Mouse (Mus musculus) liver, postnatal 0 days (tissue): ENCODE results near the gene Ror1. TPM values are rescaled to one million over a fixed set of nuclear protein-coding genes. Genes with fewer than 3 reads are reported as not detected.

Experiments used
- ATAC-seq: fragments of 200-750 bp; cut with Nextera tagmentation; 2 replicates; pipeline ENCODE4 v1.8.0; 2017; ENCODE audit warnings: mild to moderate bottlenecking, moderate library complexity
- DNase-seq: peaks from one replicate; pipeline ENCODE4 v3.0.0-alpha.2; 2016
- H3K27ac ChIP-seq: fragments of 300-500 bp; sonication (generic); 2 replicates; pipeline ENCODE4 v1.5.1; 2014; ENCODE audit warnings: antibody characterized with exemption, moderate library complexity, mild to moderate bottlenecking, low read depth
- H3K27me3 ChIP-seq: fragments of 300-500 bp; sonication (generic); 2 replicates; pipeline ENCODE4 v1.6.1; 2014; ENCODE audit warnings: low read length, control low read depth, mixed read lengths; ENCODE audit not compliant: insufficient read depth
- H3K36me3 ChIP-seq: fragments of 300-500 bp; sonication (generic); replicated peaks from 2 replicates; pipeline ENCODE4 v1.6.1; 2014; ENCODE audit warnings: mild to moderate bottlenecking, control low read depth, low read length, moderate library complexity, mixed read lengths; ENCODE audit not compliant: insufficient read depth
- H3K4me1 ChIP-seq: fragments of 300-500 bp; sonication (generic); 2 replicates; pipeline ENCODE4 v1.6.1; 2014; ENCODE audit warnings: antibody characterized with exemption, mild to moderate bottlenecking, control low read depth; ENCODE audit not compliant: insufficient read depth
- H3K4me2 ChIP-seq: fragments of 300-500 bp; sonication (generic); 2 replicates; pipeline ENCODE4 v1.6.1; 2014; ENCODE audit warnings: low read depth, mild to moderate bottlenecking, low read length, moderate library complexity, mixed read lengths
- H3K4me3 ChIP-seq: fragments of 300-500 bp; sonication (generic); 2 replicates; pipeline ENCODE4 v1.5.1; 2014; ENCODE audit warnings: low read depth, low read length
- H3K9ac ChIP-seq: fragments of 300-500 bp; sonication (generic); replicated peaks from 2 replicates; pipeline ENCODE4 v1.6.1; 2014; ENCODE audit warnings: mild to moderate bottlenecking, moderate library complexity
- H3K9me3 ChIP-seq: fragments of 300-500 bp; sonication (generic); 2 replicates; pipeline ENCODE4 v1.6.1; 2016; ENCODE audit warnings: mild to moderate bottlenecking, control low read depth, low read length, mixed read lengths
- CTCF ChIP-seq: sonication (generic); IDR thresholded peaks from 2 replicates; pipeline ENCODE4 v1.5.1; 2016; ENCODE audit warnings: antibody characterized with exemption, low read depth
- EP300 ChIP-seq: IDR thresholded peaks from 2 replicates; pipeline ENCODE4 v1.6.1; 2016; ENCODE audit warnings: antibody characterized with exemption, low read depth, mild to moderate bottlenecking
- WGBS: fragments of 180-500 bp; shearing (Covaris S2); extraction: QIAGEN DNeasy Blood & Tissue Kit; methylation state at CpG from one replicate; pipeline ENCODE4 v1.1.7; 2014; ENCODE audit not compliant: insufficient replicate concordance; 5-methylcytosine and 5-hydroxymethylcytosine counted together
- polyA plus RNA-seq: library from polyadenylated mRNA; unstranded; fragments of >200 nt; fragmentation: Nextera tagmentation; extraction: Ambion mirVana; gene quantifications from 2 replicates; pipeline ENCODE4 v1.2.1, GENCODE M21; 2015

The Ror1 gene
- polyA plus RNA-seq, 1 experiment from 2014 or later = 0.29 TPM

DNA sequence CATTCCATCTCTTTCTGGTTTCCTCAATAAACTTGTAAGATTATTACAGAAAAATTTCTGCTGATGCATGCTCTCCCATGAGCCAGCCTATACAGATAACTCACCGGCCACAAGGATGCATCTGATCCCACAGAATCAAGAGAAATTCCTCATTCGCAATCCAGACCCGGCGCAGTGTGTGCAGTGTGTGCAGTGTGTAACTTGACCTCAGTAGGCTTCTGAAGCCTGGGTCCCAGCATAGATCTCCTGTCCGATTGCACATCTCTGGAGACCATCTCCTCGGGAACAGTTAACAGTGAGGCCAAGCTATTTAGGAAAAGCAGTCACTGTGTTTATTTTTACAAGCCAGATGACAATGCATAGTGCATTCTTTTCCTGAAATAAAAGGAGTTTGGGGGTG is 280.6 kb downstream of the Ror1 start:
- no peak overlapping the region for H3K4me2 ChIP-seq
- no peaks in the 10 kb centered on the region for H3K9me3 ChIP-seq
- DNase-seq = no peak
- ATAC-seq = no peak
- H3K36me3 ChIP-seq = no peaks in the 10 kb centered on the region
- no peak overlapping the region for H3K9ac ChIP-seq
- WGBS = 65% methylated on average over 6 of the region's 6 CpGs
- H3K4me3 ChIP-seq = no peak overlapping the region
- no peak overlapping the region for H3K27ac ChIP-seq
- no peaks in the 10 kb centered on the region for H3K4me1 ChIP-seq
- no peak for TF ChIP-seq EP300
- TF ChIP-seq CTCF = no peak
- H3K27me3 ChIP-seq = no peaks in the 10 kb centered on the region

DNA sequence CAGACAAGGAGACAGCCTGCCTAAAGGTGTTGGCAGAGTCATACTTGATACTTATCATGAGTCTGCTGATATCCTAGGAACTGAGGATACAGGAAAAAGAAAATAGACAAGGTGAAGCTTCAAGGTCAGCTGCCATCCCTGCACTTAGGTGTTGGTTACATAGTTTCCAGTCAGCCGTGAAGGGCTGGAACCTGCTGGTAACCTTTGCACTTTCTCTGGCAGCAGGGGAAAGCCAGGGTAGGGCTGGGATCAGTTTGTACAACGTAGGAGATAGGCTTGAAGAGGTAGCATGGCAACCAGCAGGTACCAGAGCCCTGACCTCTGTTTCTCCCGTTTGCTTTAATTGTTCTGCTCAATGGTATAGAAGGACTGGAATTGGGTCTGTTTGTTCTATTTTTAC is 281.6 kb downstream of the Ror1 start:
- Histone ChIP-seq H3K9me3 (no peaks in the 10 kb centered on the region), H3K4me2 (no peak overlapping the region), H3K9ac (no peak overlapping the region), H3K27ac (no peak overlapping the region), H3K27me3 (no peaks in the 10 kb centered on the region), H3K4me1 (no peaks in the 10 kb centered on the region), H3K4me3 (no peak overlapping the region), H3K36me3 (no peaks in the 10 kb centered on the region)
- no peak for TF ChIP-seq EP300
- ATAC-seq (no peak), DNase-seq (no peak)
- WGBS = 54% methylated on average over 3 of the region's 3 CpGs

DNA sequence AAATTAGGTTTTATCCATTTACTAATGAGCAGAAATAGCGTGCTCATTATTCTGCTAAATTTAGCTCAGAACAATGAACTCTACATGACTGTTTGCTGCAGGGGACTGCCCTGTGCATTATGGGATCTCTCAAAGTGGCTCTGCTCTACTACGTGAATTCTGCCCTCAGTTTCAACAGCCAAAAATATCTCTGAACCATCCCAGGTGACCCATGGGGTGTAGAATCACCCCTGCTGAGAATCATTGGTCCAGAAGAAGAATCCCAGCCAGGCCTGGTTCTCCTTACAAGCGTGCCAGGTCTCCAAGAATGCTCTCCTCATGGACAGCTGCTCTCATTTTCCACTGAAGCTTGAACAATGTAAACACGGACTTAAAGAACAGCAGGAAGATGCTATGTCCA is 282.4 kb downstream of the Ror1 start:
- H3K4me3 ChIP-seq = no peak overlapping the region
- H3K27ac ChIP-seq = no peak overlapping the region
- WGBS = 72% methylated on average over 4 of the region's 4 CpGs
- H3K9ac ChIP-seq = no peak overlapping the region
- no peaks in the 10 kb centered on the region for H3K27me3 ChIP-seq
- no peak for DNase-seq
- no peak overlapping the region for H3K4me2 ChIP-seq
- no peak for TF ChIP-seq CTCF
- TF ChIP-seq EP300 = no peak
- no peaks in the 10 kb centered on the region for H3K36me3 ChIP-seq
- no peaks in the 10 kb centered on the region for H3K9me3 ChIP-seq
- ATAC-seq = no peak
- no peaks in the 10 kb centered on the region for H3K4me1 ChIP-seq

DNA sequence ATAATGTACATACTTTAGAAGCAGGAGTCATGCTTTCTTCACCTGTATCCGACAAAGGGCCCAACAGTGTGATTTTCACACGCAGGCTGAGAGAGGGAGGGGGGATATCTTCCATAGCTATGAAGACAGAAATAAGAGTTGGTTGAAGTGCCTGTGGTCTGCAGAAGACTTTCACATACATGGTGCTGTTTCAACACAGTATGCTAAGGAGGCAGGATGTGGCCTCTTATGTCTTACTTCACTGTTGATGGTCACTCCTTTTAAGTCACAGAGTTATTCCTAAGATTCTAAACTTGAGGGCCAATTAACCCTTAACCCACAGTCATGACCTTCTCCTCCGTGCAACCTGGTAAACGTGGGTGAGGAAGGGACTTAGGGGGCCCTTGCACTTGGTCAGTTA is 286.2 kb downstream of the Ror1 start:
- no peak for TF ChIP-seq EP300
- TF ChIP-seq CTCF = no peak
- DNase-seq (no peak), ATAC-seq (no peak)
- Histone ChIP-seq H3K9ac (no peak overlapping the region), H3K4me1 (no peaks in the 10 kb centered on the region), H3K36me3 (no peaks in the 10 kb centered on the region), H3K27ac (no peak overlapping the region), H3K9me3 (no peaks in the 10 kb centered on the region), H3K27me3 (no peaks in the 10 kb centered on the region), H3K4me2 (no peak overlapping the region), H3K4me3 (no peak overlapping the region)
- 60% methylated on average over 4 of the region's 4 CpGs for WGBS

DNA sequence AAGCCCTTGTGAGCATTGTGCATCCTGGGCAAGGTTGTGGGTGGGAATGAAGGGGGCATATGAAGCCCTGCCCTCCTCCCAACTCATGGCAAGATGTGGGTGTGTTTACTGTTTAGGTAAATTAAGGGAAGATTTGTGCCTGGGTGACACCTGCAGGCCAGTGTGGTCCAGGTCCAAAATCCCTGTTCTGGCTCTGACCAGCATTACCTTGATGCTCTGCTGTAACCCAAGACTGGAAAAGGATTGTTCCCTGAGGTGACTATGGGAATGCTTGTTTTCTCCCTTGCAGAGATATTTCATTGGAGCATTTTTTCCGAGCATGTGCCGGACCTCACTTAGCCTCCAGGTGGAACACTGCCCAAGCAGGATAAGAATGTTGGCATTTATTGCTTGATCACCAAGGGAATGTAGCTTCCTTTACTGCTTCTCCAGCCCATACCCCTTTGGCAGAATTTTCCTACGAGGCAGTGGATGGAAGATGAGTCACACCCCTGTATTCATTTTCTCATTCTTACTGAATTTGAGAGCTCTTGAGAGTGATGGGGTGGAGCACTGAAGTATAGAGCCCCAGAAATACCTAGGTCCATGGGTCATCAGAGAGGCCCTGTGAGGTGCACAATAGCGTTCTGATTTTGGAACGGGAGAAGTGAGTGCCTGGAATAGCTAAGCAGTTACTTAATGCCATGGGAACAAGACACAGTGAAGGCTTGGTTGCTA is 290.8 kb downstream of the Ror1 start:
- ATAC-seq = no peak
- no peaks in the 10 kb centered on the region for H3K4me1 ChIP-seq
- 76% methylated on average over 5 of the region's 5 CpGs for WGBS
- no peaks in the 10 kb centered on the region for H3K27me3 ChIP-seq
- H3K27ac ChIP-seq = no peak overlapping the region
- H3K9ac ChIP-seq = no peak overlapping the region
- H3K4me3 ChIP-seq = no peak overlapping the region
- peak; percentile 27; the same call in 1 of the 2 replicates for TF ChIP-seq CTCF
- TF ChIP-seq EP300 = no peak
- no peak for DNase-seq
- H3K4me2 ChIP-seq = no peak overlapping the region
- no peaks in the 10 kb centered on the region for H3K9me3 ChIP-seq
- H3K36me3 ChIP-seq = no peaks in the 10 kb centered on the region

DNA sequence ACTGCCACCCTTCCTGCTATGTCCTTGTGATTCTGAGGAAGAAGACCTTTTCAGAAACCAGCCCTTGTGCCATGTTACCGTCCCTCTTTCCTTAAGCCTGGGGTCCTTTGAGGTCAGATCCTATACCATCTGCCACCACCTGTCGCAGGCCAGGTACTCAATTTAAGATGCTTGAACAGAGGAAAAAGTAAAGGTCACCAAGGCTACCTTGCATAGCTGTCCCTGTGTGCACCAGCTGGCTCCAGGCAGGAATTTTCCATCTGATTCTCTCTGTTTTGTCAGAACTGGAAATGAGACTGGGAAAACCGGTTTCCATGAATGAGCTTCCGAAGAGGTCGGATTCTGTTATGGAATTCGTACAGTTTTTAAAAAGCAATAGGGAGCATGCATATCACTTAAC is 294.8 kb downstream of the Ror1 start:
- Histone ChIP-seq H3K4me1 (no peaks in the 10 kb centered on the region), H3K27me3 (no peaks in the 10 kb centered on the region), H3K9ac (no peak overlapping the region), H3K4me2 (no peak overlapping the region), H3K9me3 (no peaks in the 10 kb centered on the region), H3K27ac (no peak overlapping the region), H3K4me3 (no peak overlapping the region), H3K36me3 (no peaks in the 10 kb centered on the region)
- ATAC-seq (no peak), DNase-seq (no peak)
- 79% methylated on average over 6 of the region's 6 CpGs for WGBS
- TF ChIP-seq CTCF (no peak), EP300 (no peak)
